Mouse (Mus musculus) layer of hippocampus, postnatal 36 days (tissue): ENCODE measurements around the gene Nr1d2. TPM values are rescaled to one million over a fixed set of nuclear protein-coding genes. Genes with fewer than 3 reads are reported as not detected.
"Not testable (repeated sequence)": the region's sequence is repeated elsewhere in the genome, so short reads cannot be mapped to it uniquely, and the experiment has no call there.

Experiments
- DNase-seq, 2 experiments: peaks; one replicate each; pipeline ENCODE4 v3.0.0; 2022
- microRNA-seq, 2 experiments: library from miRNA; unstranded; fragments of <30 nt; microRNA quantifications; one replicate each; pipeline ENCODE4 v1.2.0; 2021
- total RNA-seq, 2 experiments: library from RNA; stranded (reverse); gene quantifications; 2 replicates each; pipeline ENCODE4 v1.2.3; 2021

Gene Nr1d2
- total RNA-seq, 2 experiments from 2014 or later = 59.1 to 65.8 TPM

DNA sequence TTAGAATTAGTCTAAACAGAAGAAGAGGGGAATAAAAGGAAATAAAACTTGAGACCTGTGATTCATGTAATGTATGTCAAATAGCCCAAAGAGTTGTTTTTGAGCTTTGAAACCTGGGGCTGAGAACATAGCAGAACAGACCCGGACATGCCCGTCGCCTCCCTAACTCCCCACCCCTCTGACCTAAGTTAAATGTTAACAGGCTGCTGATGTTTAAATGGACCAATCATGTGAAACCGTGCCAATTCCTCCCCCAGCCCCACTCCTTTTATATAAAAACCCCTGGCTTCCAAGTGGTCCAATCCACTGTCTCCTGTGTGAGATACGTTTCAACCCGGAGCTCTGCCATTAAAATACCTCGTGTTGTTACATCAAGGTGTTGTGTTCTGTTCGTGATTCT, 7.1 kb downstream of the Nr1d2 start:
- DNase-seq = not testable (repeated sequence)

DNA sequence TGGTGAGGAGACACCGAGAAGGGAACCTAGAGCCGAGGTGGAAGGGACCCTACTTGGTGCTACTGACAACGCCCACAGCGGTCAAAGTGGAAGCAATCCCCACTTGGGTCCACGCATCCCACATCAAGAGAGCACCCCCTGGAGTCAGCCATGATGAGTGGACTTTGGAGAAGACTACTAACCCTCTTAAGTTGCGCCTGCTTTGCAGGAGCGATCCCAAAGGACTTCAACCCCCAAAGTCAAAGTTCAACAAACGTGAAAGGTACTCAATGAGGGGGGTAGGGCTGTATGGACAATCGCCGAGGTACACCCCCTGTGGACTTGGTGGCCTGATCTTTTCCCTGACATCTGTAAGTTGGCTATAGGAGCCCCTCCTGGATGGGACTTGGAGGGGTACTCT, 9.2 kb downstream of the Nr1d2 start:
- DNase-seq = not testable (repeated sequence)

DNA sequence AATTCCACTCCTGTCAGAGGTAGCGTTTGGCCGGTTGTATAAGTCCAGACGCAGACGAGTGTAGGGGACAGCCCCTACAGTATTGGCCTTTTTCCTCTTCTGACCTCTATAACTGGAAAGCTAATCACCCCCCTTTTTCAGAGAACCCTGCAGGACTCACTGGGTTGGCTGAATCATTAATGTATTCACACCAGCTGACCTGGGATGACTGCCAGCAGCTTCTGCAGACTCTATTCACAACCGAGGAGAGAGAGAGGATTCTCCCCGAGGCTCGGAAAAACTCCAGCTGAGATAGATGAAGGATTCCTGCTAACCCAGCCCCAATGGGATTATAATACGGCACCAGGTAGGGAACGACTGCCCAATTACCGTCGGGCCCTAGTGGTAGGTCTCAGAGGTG, 12.7 kb downstream of the Nr1d2 start:
- not testable (repeated sequence) for DNase-seq

DNA sequence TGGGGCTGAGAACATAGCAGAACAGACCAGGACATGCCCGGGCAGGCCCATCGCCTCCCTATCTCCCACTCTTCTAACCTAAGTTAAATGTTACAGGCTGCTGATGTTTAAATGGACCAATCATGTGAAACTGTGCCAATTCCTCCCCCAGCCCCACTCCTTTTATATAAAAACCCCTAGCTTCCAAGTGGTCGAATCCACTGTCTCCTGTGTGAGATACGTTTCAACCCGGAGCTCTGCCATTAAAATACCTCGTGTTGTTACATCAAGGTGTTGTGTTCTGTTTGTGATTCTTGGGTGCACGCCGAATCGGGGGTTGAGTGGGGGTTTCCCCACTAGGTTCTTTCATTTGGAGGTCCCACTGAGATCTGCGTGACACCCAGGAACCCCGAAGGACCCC, 13.5 kb downstream of the Nr1d2 start:
- not testable (repeated sequence) for DNase-seq

DNA sequence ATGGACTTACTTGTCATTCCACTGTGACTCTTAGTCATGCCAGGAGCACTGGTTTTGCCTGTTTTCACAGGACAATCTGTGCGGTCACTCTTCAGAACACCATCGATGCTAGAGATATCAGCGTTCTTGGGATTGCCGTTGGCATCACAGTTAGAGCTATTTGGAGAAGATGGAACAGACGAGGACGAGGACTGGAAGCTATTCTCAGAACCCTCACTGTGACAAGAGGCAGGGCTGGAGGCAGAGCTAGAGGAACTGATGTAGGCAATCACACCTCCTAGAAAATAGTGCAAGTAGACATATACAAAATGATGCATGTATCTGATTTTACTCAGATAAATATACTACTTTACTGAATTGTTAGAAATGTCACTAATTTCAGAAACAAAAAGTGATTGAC, 16.9 kb downstream of the Nr1d2 start:
- DNase-seq = no peak

DNA sequence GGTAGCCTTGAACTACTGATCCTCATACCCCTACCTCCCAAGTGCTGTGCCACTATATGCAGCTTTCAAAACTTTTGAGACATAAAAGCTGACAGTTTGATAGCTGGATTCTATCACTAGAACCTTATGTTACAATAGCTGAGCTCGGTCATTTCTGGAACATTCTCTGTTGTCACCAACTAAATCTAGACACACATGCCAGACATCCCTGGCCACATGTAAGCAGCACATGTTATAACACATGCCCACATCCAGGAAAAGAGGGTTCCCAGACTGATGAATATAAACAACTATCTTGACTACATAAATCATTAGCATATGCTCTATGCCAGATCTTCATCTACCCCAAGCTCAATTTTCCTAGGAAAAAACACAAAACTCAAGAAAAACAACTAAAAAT, 21.8 kb downstream of the Nr1d2 start:
- DNase-seq = no peak

DNA sequence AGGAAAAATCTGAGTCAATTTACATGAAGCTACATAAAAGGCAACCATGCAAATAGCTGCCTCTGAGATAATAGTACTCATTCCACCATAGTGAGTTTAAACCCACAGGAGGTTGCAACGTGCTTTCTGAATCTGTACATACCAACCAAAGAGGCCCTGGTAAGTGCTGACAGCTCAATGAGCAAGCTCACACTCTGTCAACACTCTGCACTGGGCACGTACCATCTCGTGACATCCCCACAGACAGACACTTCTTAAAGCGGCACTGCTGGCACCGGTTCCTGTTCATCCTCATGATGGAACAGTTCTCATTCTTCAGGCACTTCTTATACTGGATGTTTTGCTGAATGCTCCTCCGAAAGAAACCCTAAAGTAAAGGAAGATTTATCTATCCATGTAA, 22.5 kb downstream of the Nr1d2 start:
- DNase-seq = no peak

DNA sequence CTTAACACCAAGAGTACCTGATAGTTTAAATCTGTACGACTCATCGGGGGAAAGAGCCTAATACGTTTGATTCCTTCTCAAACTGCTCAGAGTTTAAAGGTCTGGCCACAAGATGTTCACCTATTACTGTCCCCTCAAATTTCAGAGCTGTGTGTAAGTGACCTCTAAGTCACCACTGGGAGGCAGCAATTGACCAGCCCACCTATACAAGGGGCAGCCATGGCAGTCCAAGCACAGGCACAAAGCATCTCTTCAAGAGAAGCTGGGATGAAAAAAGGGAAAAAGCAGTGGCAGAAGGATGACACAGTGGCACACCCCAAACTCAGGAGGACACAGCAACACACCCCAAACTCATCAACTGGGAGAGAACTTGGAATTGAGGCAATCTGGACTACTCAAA, 28.1 kb downstream of the Nr1d2 start:
- no peak for DNase-seq

DNA sequence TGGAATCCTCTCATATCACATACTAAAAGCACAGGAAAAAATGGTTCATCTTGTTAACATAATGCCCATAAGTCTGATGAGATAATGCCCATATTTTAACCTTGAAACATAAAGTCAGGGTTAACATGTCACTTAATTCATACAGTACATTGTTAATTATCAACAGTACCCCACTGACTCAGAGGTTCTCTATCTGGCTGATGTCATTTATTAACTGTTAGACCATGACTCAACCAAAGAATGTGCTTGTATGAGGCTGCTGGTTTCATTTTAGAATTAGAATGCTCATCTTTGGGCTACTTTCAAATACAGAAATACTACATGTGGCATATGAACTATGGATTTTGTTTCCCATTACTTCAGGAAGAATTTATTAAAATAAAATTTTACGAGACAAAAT, 34.6 kb downstream of the Nr1d2 start:
- DNase-seq = not testable (repeated sequence)

DNA sequence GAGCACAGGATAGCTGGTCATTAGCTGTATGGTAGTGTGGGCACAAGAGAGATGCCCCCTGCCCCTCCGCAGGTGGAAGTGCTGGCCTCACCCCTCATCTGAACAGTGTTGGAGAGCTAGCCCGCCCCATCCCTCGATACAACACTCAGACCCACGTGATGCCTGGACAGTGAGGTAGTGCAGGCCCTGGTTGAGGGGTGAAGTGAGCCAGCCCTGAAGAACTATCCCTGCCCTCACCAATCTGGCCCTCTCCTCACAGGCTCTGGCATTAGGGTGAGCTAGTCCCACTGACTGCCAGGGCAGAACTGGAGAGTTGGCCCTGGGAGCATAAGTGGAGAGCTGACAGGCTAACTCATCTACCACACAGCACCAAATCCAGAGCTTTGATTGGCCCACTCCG, 37.5 kb downstream of the Nr1d2 start:
- DNase-seq = no peak

DNA sequence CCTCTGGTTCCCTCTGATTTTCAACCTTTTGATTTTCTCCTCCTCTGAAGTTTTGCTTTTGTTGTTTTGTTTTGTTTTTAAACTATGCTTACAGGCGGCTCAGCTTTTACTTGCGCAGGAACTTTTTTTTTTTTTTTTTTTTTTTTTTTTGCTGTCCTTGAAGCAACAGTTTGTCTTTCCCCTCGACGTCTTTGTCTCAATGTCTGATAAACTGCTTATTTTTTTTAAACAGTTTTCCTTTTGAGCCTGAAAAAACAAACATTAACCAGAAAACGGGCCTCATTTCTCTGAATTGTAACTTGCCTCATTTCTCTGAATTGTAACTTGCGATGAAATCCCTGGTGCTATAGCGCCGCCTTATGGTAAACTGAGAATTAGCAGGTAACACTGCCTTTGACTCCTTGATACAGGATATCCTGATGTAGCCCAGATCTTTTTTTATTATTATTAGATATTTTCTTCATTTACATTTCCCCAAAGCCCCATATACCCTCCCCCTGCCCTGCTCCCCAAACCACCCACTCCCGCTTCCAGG, 52.0 kb downstream of the Nr1d2 start:
- peak in 1 of 2 experiments; percentile 41 for DNase-seq

DNA sequence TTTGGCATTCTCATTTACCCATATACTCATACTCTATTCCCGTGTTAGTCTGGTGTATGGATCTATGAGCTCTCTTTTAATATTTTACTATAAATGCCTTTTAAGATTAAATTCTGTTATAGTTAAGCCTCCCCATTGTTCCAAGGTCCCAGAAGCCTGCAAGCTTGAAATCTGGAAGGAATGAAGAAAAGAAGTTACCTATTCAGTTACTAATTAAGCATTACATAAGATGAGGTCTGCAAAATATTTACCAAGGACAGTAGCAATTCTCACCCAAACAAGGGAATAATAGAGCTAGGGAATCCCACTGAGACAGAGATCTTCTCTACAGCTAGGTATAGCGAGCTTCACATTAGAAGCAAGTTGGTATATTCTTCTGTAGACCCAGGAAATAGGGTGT, 61.4 kb downstream of the Nr1d2 start:
- not testable (repeated sequence) for DNase-seq

DNA sequence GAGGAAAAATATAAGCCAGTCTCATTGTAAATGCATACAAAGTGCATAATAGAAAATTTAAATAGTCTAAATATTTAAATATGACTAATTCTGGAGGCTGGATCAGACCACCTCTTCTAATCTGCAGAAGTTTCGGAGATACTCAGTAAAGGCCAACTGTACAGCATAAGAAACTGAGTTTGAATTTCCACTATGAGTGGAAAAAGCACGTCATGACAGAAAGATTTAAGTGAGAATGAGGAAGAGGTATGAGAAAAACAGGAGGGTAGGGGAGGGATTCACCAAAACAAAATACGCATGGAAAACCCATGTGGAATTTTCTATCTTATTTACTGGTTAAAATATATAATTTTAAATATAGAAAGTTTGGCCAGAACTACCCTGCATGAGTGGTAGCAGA, 71.3 kb downstream of the Nr1d2 start:
- no peak for DNase-seq

DNA sequence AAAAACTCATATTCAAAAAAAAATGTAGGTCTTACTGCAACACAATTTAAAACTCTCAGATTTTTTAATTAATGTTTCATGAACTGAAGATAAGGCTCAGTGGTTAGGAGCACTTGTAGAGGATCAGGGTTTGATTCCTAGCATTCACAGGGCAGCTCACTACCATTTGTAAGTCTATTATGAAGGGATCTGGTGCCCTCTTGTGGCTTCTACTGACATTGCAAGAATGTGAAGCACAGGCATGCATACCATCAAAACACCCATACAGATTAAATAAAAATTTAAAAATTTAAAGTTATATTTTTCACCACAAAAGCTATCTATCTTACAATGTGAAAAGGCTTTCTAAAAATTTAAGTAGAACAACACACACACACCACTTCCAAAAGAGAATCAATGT, 71.9 kb downstream of the Nr1d2 start:
- peak in 1 of 2 experiments; percentile 11 for DNase-seq

Small RNA genes within 50 kb of the gene (microRNA-seq; reads per million reads assigned to microRNA genes)
- gene Gm44469 = 0 reads per million in 2 experiments

Other genes starting within 250 kb of the Nr1d2 start
- gene Nkiras1, start 32.0 kb upstream of the Nr1d2 start, total RNA-seq = 10 to 100 TPM; 85.9 to 86.4 TPM
- 100 to 1,000 TPM; 390 to 394 TPM for gene Rpl15, start 32.3 kb upstream of the Nr1d2 start, total RNA-seq
- 100 to 1,000 TPM; 112 to 119 TPM for gene Ube2e1, start 92.7 kb upstream of the Nr1d2 start, total RNA-seq